Mouse (Mus musculus) midbrain, embryonic 13.5 days (tissue): ENCODE results near the gene Zfyve27. TPM values are rescaled to one million over a fixed set of nuclear protein-coding genes. Genes with fewer than 3 reads are reported as not detected.

ENCODE experiments used
- ATAC-seq: fragments of 200-750 bp; cut with Nextera tagmentation; 2 replicates; pipeline ENCODE4 v1.8.0; 2017; ENCODE audit warnings: mild to moderate bottlenecking, moderate TSS enrichment, moderate library complexity
- H3K27ac ChIP-seq: fragments of 300-500 bp; sonication (generic); 2 replicates; pipeline ENCODE4 v1.5.1; 2015; ENCODE audit warnings: inconsistent platforms, mild to moderate bottlenecking, moderate library complexity
- H3K27me3 ChIP-seq: fragments of 300-500 bp; sonication (generic); 2 replicates; pipeline ENCODE4 v1.6.1; 2015; ENCODE audit warnings: mild to moderate bottlenecking, inconsistent platforms
- H3K36me3 ChIP-seq: fragments of 300-500 bp; sonication (generic); 2 replicates; pipeline ENCODE4 v1.6.1; 2015; ENCODE audit warnings: mild to moderate bottlenecking, inconsistent platforms
- H3K4me1 ChIP-seq: fragments of 300-500 bp; sonication (generic); replicated peaks from 2 replicates; pipeline ENCODE4 v1.6.1; 2015; ENCODE audit warnings: inconsistent platforms
- H3K4me2 ChIP-seq: fragments of 300-500 bp; sonication (generic); replicated peaks from 2 replicates; pipeline ENCODE4 v1.6.1; 2015; ENCODE audit warnings: moderate library complexity, mild to moderate bottlenecking, inconsistent platforms
- H3K4me3 ChIP-seq: fragments of 300-500 bp; sonication (generic); replicated peaks from 2 replicates; pipeline ENCODE4 v1.5.1; 2015; ENCODE audit warnings: mild to moderate bottlenecking, inconsistent platforms
- H3K9ac ChIP-seq: fragments of 300-500 bp; sonication (generic); replicated peaks from 2 replicates; pipeline ENCODE4 v1.6.1; 2015; ENCODE audit warnings: mild to moderate bottlenecking, inconsistent platforms
- H3K9me3 ChIP-seq: fragments of 300-500 bp; sonication (generic); 2 replicates; pipeline ENCODE4 v1.6.1; 2016; ENCODE audit warnings: mild to moderate bottlenecking, inconsistent platforms
- WGBS: fragments of 180-500 bp; shearing (Covaris S2); methylation state at CpG from one replicate; pipeline ENCODE4 v1.1.7; 2015; 5-methylcytosine and 5-hydroxymethylcytosine counted together
- polyA plus RNA-seq: library from polyadenylated mRNA; unstranded; fragments of >200 nt; fragmentation: Nextera tagmentation; extraction: Ambion mirVana; gene quantifications from 2 replicates; pipeline ENCODE4 v1.2.1, GENCODE M21; 2015

Gene Zfyve27
- polyA plus RNA-seq, 1 experiment from 2014 or later = 57.6 TPM

GRCm38 (mm10) chr19:42217374-42217763 is 53.6 kb downstream of the Zfyve27 start:
- H3K9ac ChIP-seq = no peak overlapping the region
- no peak overlapping the region for H3K27ac ChIP-seq
- no peaks in the 10 kb centered on the region for H3K27me3 ChIP-seq
- no peaks in the 10 kb centered on the region for H3K36me3 ChIP-seq
- H3K9me3 ChIP-seq = no peaks in the 10 kb centered on the region
- no peak overlapping the region for H3K4me2 ChIP-seq
- WGBS = 9% methylated on average over 2 of the region's 2 CpGs
- no peak overlapping the region for H3K4me3 ChIP-seq
- H3K4me1 ChIP-seq = no peaks in the 10 kb centered on the region
- peak; percentile 65 for ATAC-seq

GRCm38 (mm10) chr19:42226451-42226850 is 62.7 kb downstream of the Zfyve27 start:
- no peak overlapping the region for H3K4me2 ChIP-seq
- H3K27me3 ChIP-seq = 0 out of 2 replicates have a peak, but pooled peaks cover 5% of the 10 kb centered on the region
- ATAC-seq = no peak
- no peak overlapping the region for H3K9ac ChIP-seq
- H3K27ac ChIP-seq = no peak overlapping the region
- no peaks in the 10 kb centered on the region for H3K9me3 ChIP-seq
- H3K4me3 ChIP-seq = no peak overlapping the region
- 82% methylated on average over 10 of the region's 10 CpGs for WGBS
- H3K36me3 ChIP-seq = no peaks in the 10 kb centered on the region
- H3K4me1 ChIP-seq = peaks cover 7% of the 10 kb centered on the region; the same call in 1 of the 2 replicates

GRCm38 (mm10) chr19:42229499-42230287 is 65.9 kb downstream of the Zfyve27 start:
- Histone ChIP-seq H3K27ac (no peak overlapping the region), H3K9me3 (no peaks in the 10 kb centered on the region), H3K36me3 (no peaks in the 10 kb centered on the region), H3K4me2 (no peak overlapping the region), H3K4me1 (peaks cover 7% of the 10 kb centered on the region; the same call in 1 of the 2 replicates), H3K27me3 (0 out of 2 replicates have a peak, but pooled peaks cover 5% of the 10 kb centered on the region), H3K4me3 (no peak overlapping the region), H3K9ac (no peak overlapping the region)
- ATAC-seq = no peak
- WGBS = 72% methylated on average over 17 of the region's 17 CpGs

- Histone ChIP-seq H3K27me3 (0 out of 2 replicates have a peak, but pooled peaks cover 5% of the 10 kb centered on the region), H3K36me3 (no peaks in the 10 kb centered on the region), H3K4me2 (no peak overlapping the region), H3K4me3 (no peak overlapping the region), H3K27ac (no peak overlapping the region), H3K4me1 (peaks cover 7% of the 10 kb centered on the region; the same call in 1 of the 2 replicates), H3K9me3 (no peaks in the 10 kb centered on the region), H3K9ac (no peak overlapping the region)
- WGBS = 70% methylated on average over 5 of the region's 5 CpGs
- ATAC-seq = no peak
These were observed 66.5 kb downstream of the Zfyve27 start for GRCm38 (mm10) chr19:42230288-42230568.

- no peak overlapping the region for H3K4me3 ChIP-seq
- peaks cover 7% of the 10 kb centered on the region; the same call in 1 of the 2 replicates for H3K4me1 ChIP-seq
- no peak for ATAC-seq
- no peak overlapping the region for H3K27ac ChIP-seq
- no peaks in the 10 kb centered on the region for H3K36me3 ChIP-seq
- H3K27me3 ChIP-seq = 0 out of 2 replicates have a peak, but pooled peaks cover 5% of the 10 kb centered on the region
- H3K9me3 ChIP-seq = no peaks in the 10 kb centered on the region
- WGBS = 91% methylated on average over 13 of the region's 13 CpGs
- no peak overlapping the region for H3K9ac ChIP-seq
- no peak overlapping the region for H3K4me2 ChIP-seq
These were observed 67.2 kb downstream of the Zfyve27 start for GRCm38 (mm10) chr19:42230986-42231385.

- Histone ChIP-seq H3K9me3 (no peaks in the 10 kb centered on the region), H3K36me3 (no peaks in the 10 kb centered on the region), H3K27ac (peak overlapping the region; percentile 54), H3K9ac (no peak overlapping the region), H3K27me3 (no peaks in the 10 kb centered on the region), H3K4me2 (no peak overlapping the region), H3K4me1 (peaks cover 11% of the 10 kb centered on the region), H3K4me3 (no peak overlapping the region)
- WGBS = 14% methylated on average over 4 of the region's 4 CpGs
- ATAC-seq = peak; percentile 79
These were observed 74.0 kb downstream of the Zfyve27 start for GRCm38 (mm10) chr19:42237602-42238340.

- ATAC-seq = no peak
- H3K27ac ChIP-seq = 0 out of 2 replicates have a peak overlapping the region, but pooled peaks have one; percentile 54
These were observed 74.6 kb downstream of the Zfyve27 start for GRCm38 (mm10) chr19:42238341-42238715.

GRCm38 (mm10) chr19:42240881-42241280 is 77.1 kb downstream of the Zfyve27 start:
- H3K4me3 ChIP-seq = no peak overlapping the region
- no peak overlapping the region for H3K27ac ChIP-seq
- H3K27me3 ChIP-seq = no peaks in the 10 kb centered on the region
- WGBS = 51% methylated on average over 8 of the region's 8 CpGs
- no peak for ATAC-seq
- no peaks in the 10 kb centered on the region for H3K36me3 ChIP-seq
- no peak overlapping the region for H3K9ac ChIP-seq
- no peak overlapping the region for H3K4me2 ChIP-seq
- peaks cover 11% of the 10 kb centered on the region for H3K4me1 ChIP-seq
- no peaks in the 10 kb centered on the region for H3K9me3 ChIP-seq

More at GRCm38 (mm10) chr19:42238341-42238715, 74.6 kb downstream of the Zfyve27 start:
- Histone ChIP-seq H3K4me2 (no peak overlapping the region), H3K9ac (no peak overlapping the region), H3K9me3 (no peaks in the 10 kb centered on the region), H3K27me3 (no peaks in the 10 kb centered on the region), H3K4me3 (no peak overlapping the region), H3K4me1 (peaks cover 11% of the 10 kb centered on the region), H3K36me3 (no peaks in the 10 kb centered on the region)
- WGBS = 74% methylated on average over 7 of the region's 7 CpGs

- 84% methylated on average over 3 of the region's 3 CpGs for WGBS
These were observed 79.7 kb downstream of the Zfyve27 start for GRCm38 (mm10) chr19:42243401-42243800.

More at GRCm38 (mm10) chr19:42243401-42243800, 79.7 kb downstream of the Zfyve27 start:
- H3K4me2 ChIP-seq = no peak overlapping the region
- H3K36me3 ChIP-seq = no peaks in the 10 kb centered on the region
- H3K9ac ChIP-seq = no peak overlapping the region
- 0 out of 2 replicates have a peak, but pooled peaks cover 3% of the 10 kb centered on the region for H3K4me1 ChIP-seq
- no peak overlapping the region for H3K27ac ChIP-seq
- ATAC-seq = no peak
- no peaks in the 10 kb centered on the region for H3K9me3 ChIP-seq
- no peak overlapping the region for H3K4me3 ChIP-seq
- H3K27me3 ChIP-seq = no peaks in the 10 kb centered on the region

Other genes with a start within 250 kb of the Zfyve27 start
- 68.5 and 70.0 TPM in 2 replicates for gene Exosc1, start 230.5 kb upstream of the Zfyve27 start, polyA plus RNA-seq
- gene Zdhhc16, start 230.5 kb upstream of the Zfyve27 start, polyA plus RNA-seq = 86.1 and 87.6 TPM in 2 replicates
- 32.4 and 34.8 TPM in 2 replicates for gene Mms19, start 182.8 kb upstream of the Zfyve27 start, polyA plus RNA-seq
- gene Ubtd1, start 182.2 kb upstream of the Zfyve27 start, polyA plus RNA-seq = 6.4 and 7.3 TPM in 2 replicates
- 0.19 and 0.31 TPM in 2 replicates for gene Ankrd2, start 128.0 kb upstream of the Zfyve27 start, polyA plus RNA-seq
- 0.58 and 0.89 TPM in 2 replicates for gene Hoga1, start 118.3 kb upstream of the Zfyve27 start, polyA plus RNA-seq
- not detected in 2 replicates for gene 4933411K16Rik, start 111.7 kb upstream of the Zfyve27 start, polyA plus RNA-seq
- gene Morn4, start 77.6 kb upstream of the Zfyve27 start, polyA plus RNA-seq = 128 TPM in 2 replicates
- gene Pi4k2a, start 73.5 kb upstream of the Zfyve27 start, polyA plus RNA-seq = 23.6 and 29.9 TPM in 2 replicates
- gene Avpi1, start 34.9 kb upstream of the Zfyve27 start, polyA plus RNA-seq = 4.9 and 5.1 TPM in 2 replicates
- 1.1 and 1.7 TPM in 2 replicates for gene Marveld1, start 16.6 kb upstream of the Zfyve27 start, polyA plus RNA-seq
- gene Sfrp5, start 38.3 kb downstream of the Zfyve27 start, polyA plus RNA-seq = 0.11 and 0.17 TPM in 2 replicates
- gene Golga7b, start 83.6 kb downstream of the Zfyve27 start, polyA plus RNA-seq = 26.3 and 27.5 TPM in 2 replicates